Mouse (Mus musculus) C2C12 (cell line): ENCODE data around the gene Ifnar2. TPM values are rescaled to one million over a fixed set of nuclear protein-coding genes. Genes with fewer than 3 reads are reported as not detected.

Experiments used
- H3K27me3 ChIP-seq: one replicate; pipeline ENCODE4 v1.6.1; 2011; ENCODE audit not compliant: control insufficient read depth, insufficient read depth, insufficient read length
- H3K36me3 ChIP-seq: one replicate; pipeline ENCODE4 v1.6.1; 2011; ENCODE audit not compliant: control insufficient read depth, insufficient read depth
- H3K4me3 ChIP-seq: one replicate; pipeline ENCODE4 v1.5.1; 2011; ENCODE audit warnings: mild to moderate bottlenecking, control low read depth; ENCODE audit not compliant: poor library complexity, insufficient read depth, severe bottlenecking
- H3K79me2 ChIP-seq: one replicate; pipeline ENCODE4 v1.6.1; 2011; ENCODE audit not compliant: control insufficient read depth, insufficient read depth
- H3K79me3 ChIP-seq: one replicate; pipeline ENCODE4 v1.6.1; 2011; ENCODE audit warnings: low read depth, control low read depth
- H3ac ChIP-seq: one replicate; pipeline ENCODE3; 2011; ENCODE audit warnings: low read depth; ENCODE audit not compliant: control insufficient read depth, insufficient read length
- CEBPB ChIP-seq: IDR thresholded peaks from one replicate; pipeline ENCODE4 v1.6.1; 2011; ENCODE audit warnings: low read depth, mild to moderate bottlenecking, control low read depth, moderate library complexity
- CTCF ChIP-seq: IDR thresholded peaks from one replicate; pipeline ENCODE4 v1.5.1; 2011; ENCODE audit not compliant: control insufficient read depth, insufficient read depth, insufficient read length
- FOSL1 ChIP-seq: IDR thresholded peaks from one replicate; pipeline ENCODE4 v1.8.0; 2011; ENCODE audit warnings: mild to moderate bottlenecking, low read length; ENCODE audit not compliant: poor library complexity, insufficient read depth, severe bottlenecking
- MAX ChIP-seq: IDR thresholded peaks from one replicate; pipeline ENCODE4 v1.6.1; 2011; ENCODE audit warnings: mild to moderate bottlenecking, control low read depth
- MYOD1 ChIP-seq: IDR thresholded peaks from one replicate; pipeline ENCODE4 v1.6.1; 2011; ENCODE audit warnings: low read depth; ENCODE audit not compliant: control insufficient read depth, insufficient read length
- MYOG ChIP-seq: IDR thresholded peaks from one replicate; pipeline ENCODE4 v1.6.1; 2011; ENCODE audit not compliant: control insufficient read depth, insufficient read length; ENCODE audit errors: extremely low read depth
- USF1 ChIP-seq: IDR thresholded peaks from one replicate; pipeline ENCODE4 v1.6.1; 2011; ENCODE audit warnings: low read depth, mild to moderate bottlenecking, control low read depth, moderate library complexity
- polyA plus RNA-seq: library from polyadenylated mRNA; unstranded; fragments of >200 nt; fragmentation: generic; extraction: Trizol; gene quantifications from one replicate; pipeline ENCODE4 v1.2.1, GENCODE M21; 2012; ENCODE audit warnings: missing spikeins

Ifnar2 gene
- polyA plus RNA-seq, 1 experiment, result 22.3 TPM

GRCm38 (mm10) chr16:91334190-91334893 is 38.2 kb upstream of the Ifnar2 start:
- Histone ChIP-seq H3ac (no peak overlapping the region), H3K27me3 (peaks cover 35% of the 10 kb centered on the region), H3K79me3 (no peaks in the 10 kb centered on the region), H3K79me2 (no peaks in the 10 kb centered on the region), H3K4me3 (no peak overlapping the region), H3K36me3 (no peaks in the 10 kb centered on the region)
- TF ChIP-seq CTCF (no peak), USF1 (no peak), MYOG (no peak), MYOD1 (no peak), FOSL1 (no peak), CEBPB (no peak), MAX (no peak)

GRCm38 (mm10) chr16:91336753-91337152 is 35.8 kb upstream of the Ifnar2 start:
- H3K27me3 ChIP-seq, result peaks cover 29% of the 10 kb centered on the region
- no peak overlapping the region for H3K4me3 ChIP-seq
- no peaks in the 10 kb centered on the region for H3K79me3 ChIP-seq
- H3K79me2 ChIP-seq, result no peaks in the 10 kb centered on the region
- no peak overlapping the region for H3ac ChIP-seq
- no peak for TF ChIP-seq MAX
- TF ChIP-seq MYOG, result no peak
- TF ChIP-seq MYOD1, result no peak
- no peak for TF ChIP-seq FOSL1
- TF ChIP-seq USF1, result no peak
- no peak for TF ChIP-seq CEBPB
- TF ChIP-seq CTCF, result no peak
- no peaks in the 10 kb centered on the region for H3K36me3 ChIP-seq

GRCm38 (mm10) chr16:91337480-91337879 is 35.1 kb upstream of the Ifnar2 start:
- Histone ChIP-seq H3K36me3 (no peaks in the 10 kb centered on the region), H3K79me2 (no peaks in the 10 kb centered on the region), H3K79me3 (no peaks in the 10 kb centered on the region), H3K27me3 (peaks cover 29% of the 10 kb centered on the region), H3ac (no peak overlapping the region), H3K4me3 (no peak overlapping the region)
- no peak for TF ChIP-seq CTCF
- no peak for TF ChIP-seq USF1
- no peak for TF ChIP-seq FOSL1
- TF ChIP-seq MYOD1, result no peak
- no peak for TF ChIP-seq MAX
- TF ChIP-seq MYOG, result no peak
- no peak for TF ChIP-seq CEBPB

GRCm38 (mm10) chr16:91346491-91346890 is 26.1 kb upstream of the Ifnar2 start:
- TF ChIP-seq USF1, result no peak
- TF ChIP-seq CEBPB, result no peak
- no peak for TF ChIP-seq CTCF
- TF ChIP-seq FOSL1, result no peak
- TF ChIP-seq MYOG, result no peak
- TF ChIP-seq MYOD1, result no peak
- TF ChIP-seq MAX, result no peak

GRCm38 (mm10) chr16:91347491-91348263 is 24.9 kb upstream of the Ifnar2 start:
- no peaks in the 10 kb centered on the region for H3K36me3 ChIP-seq
- TF ChIP-seq FOSL1 (no peak), MAX (no peak), USF1 (no peak), MYOG (no peak), MYOD1 (no peak), CEBPB (no peak), CTCF (no peak)
- no peak overlapping the region for H3ac ChIP-seq
- no peaks in the 10 kb centered on the region for H3K79me3 ChIP-seq
- H3K4me3 ChIP-seq, result no peak overlapping the region
- H3K79me2 ChIP-seq, result no peaks in the 10 kb centered on the region
- peaks cover 29% of the 10 kb centered on the region for H3K27me3 ChIP-seq

More at GRCm38 (mm10) chr16:91346491-91346890, 26.1 kb upstream of the Ifnar2 start:
- H3K36me3 ChIP-seq, result no peaks in the 10 kb centered on the region
- no peaks in the 10 kb centered on the region for H3K79me2 ChIP-seq
- no peak overlapping the region for H3ac ChIP-seq
- H3K27me3 ChIP-seq, result peaks cover 29% of the 10 kb centered on the region
- H3K79me3 ChIP-seq, result no peaks in the 10 kb centered on the region
- H3K4me3 ChIP-seq, result no peak overlapping the region
